Mouse (Mus musculus): ENCODE measurements around the gene Pou2f3.

DNA sequence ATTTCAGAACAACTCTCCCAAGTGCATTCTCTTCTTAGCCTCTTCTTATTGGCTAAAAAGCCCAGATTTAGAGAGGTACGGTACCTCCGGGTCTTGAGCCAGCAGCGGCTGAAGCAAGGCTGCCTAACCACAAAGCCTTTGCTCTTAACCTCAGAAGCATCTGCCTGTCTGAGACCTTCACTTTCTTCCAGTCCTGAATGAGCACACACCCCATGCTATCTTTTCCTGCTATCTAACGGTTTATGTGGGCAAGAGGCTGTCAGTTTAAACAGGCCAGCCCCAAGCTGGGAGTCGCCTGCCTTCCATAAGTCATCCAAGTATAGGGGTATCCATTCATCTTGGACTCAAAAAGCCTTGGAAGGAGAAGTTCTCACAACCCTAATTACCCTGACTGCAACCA is 32.3 kb upstream of the Pou2f3 start:
- TF ChIP-seq POLR2A (IDR thresholded peaks at IDR 0.05; ENCODE audit: insufficient read depth, low read depth, low read length) (no peak), CTCF (IDR thresholded peaks at IDR 0.05) (no peak), EP300 (IDR thresholded peaks at IDR 0.05; ENCODE audit: insufficient read depth, low read depth, low read length) (no peak)

Data from heart, adult 2 months (tissue).